Mouse (Mus musculus): ENCODE results near the gene Siah1a.

Siah1a gene

DNA sequence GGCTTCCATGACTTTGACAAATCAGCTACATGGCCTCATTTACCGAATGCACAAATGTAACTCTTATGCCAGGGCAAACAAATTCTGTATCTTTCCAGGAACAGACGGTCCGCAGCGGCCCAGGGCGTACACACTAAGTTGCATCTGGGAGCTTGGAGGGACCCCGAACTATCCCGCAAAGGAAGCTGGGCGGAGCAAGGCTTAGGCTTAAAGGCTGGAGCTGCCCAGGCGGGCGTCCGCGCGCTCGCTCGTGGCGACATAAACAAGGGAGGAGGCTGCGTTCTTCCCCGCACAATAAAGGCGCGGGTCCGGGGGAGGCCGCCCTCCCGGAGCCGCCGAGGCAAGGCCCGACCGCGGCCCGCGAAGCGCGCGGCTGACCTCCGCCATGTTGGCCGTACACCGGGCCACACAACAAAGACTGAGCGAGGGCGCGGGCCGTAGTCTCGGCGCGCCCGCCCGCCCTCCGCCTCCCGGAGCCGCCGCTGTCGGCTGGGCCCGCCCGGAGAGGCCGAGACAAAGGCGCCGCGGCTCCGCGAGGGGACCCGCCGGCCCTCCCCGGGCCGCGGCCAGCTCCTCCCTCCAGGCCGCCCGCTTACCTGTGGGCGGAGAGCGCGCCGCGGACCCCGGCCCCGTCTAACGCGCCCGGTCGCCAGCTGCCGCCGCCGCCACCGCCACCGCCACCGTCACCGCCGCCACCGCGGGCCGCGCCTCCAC, at the start of gene Siah1a, which contains the start of gene Gm10638:
Siah1a (minus strand) TSS at position 714 of the 714 bp plus-strand sequence.
Gm10638 (plus strand) TSS at position 479 of the 714 bp plus-strand sequence.
- DNase-seq (ENCODE audit: extremely low read depth, insufficient read length, low spot score) = peak; percentile 75

DNA sequence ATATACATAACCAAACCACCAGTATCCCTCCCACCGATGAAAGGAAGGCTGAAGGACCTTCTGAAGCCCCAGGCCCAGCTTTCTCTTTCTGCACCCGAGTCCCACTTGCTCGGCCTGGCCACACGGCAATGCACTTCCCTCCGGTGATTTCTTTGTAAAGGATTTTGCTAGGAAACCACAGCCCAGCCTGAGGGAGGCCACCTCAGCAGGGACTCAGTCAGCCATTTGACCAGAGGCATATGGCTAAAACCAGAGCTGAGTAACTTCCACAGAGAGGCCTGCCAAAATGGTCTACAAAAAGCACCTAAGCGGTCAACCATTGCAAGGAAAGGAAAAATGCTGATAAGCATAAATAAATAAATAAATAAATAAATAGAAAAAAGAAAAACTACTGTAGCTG, 49.0 kb upstream of the Siah1a start:
- no peak for DNase-seq (ENCODE audit: extremely low read depth, insufficient read length, low spot score)

DNA sequence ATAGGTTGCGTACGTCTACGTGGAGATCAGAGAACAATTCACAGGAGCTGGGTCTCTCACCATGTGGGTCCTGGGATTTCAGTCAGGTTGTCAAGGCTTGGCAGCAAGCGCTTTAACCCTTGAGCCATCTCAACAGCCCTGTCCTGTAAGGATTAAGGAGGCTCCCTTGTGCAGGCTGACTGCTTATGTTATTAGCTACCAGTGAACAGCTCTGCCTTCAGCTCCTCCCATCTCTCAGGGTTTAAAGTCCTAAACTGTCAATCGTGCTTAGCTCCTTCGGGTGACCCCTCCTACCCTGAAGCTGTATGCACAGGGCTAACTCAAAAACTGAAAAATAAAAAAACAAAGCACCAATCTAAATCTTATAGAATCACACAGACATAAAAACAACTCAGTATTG, 45.8 kb upstream of the Siah1a start:
- no peak for DNase-seq (ENCODE audit: extremely low read depth, insufficient read length, low spot score)

- no peak for DNase-seq (ENCODE audit: extremely low read depth, insufficient read length, low spot score)
Observed at GRCm38 (mm10) chr8:86789576-86789975, 43.8 kb upstream of the Siah1a start.

GRCm38 (mm10) chr8:86787891-86788420, 42.2 kb upstream of the Siah1a start:
- DNase-seq (ENCODE audit: extremely low read depth, insufficient read length, low spot score) = peak; percentile 56

- no peak for DNase-seq (ENCODE audit: extremely low read depth, insufficient read length, low spot score)
Observed at GRCm38 (mm10) chr8:86786498-86786897, 40.8 kb upstream of the Siah1a start.

DNA sequence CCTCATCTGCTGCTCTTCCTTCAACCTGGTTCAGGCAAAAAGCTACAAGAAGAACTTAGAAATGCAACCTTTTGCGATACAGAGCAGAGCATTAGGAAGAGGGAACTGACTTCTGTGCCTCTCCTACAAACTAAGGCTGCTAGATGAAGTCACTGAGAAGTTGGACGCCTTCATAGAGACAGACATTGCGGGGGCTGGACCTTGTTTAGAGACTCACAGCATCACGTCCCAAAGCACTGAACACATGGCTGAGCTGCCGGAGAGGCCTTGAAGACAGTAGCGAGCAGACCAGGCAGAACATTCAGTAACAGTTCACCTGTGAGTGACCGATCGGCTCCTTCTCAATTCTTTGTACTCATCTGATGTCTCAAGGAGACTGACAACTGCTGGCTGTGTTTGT, 35.4 kb upstream of the Siah1a start:
- no peak for DNase-seq (ENCODE audit: extremely low read depth, insufficient read length, low spot score)

- no peak for DNase-seq (ENCODE audit: extremely low read depth, insufficient read length, low spot score)
Observed at GRCm38 (mm10) chr8:86779207-86779606, 33.5 kb upstream of the Siah1a start.

- DNase-seq (ENCODE audit: extremely low read depth, insufficient read length, low spot score) = peak; percentile 66
Observed at GRCm38 (mm10) chr8:86769945-86770715, 24.4 kb upstream of the Siah1a start.

GRCm38 (mm10) chr8:86768499-86768898, 22.8 kb upstream of the Siah1a start:
- peak; percentile 61 for DNase-seq (ENCODE audit: extremely low read depth, insufficient read length, low spot score)

- DNase-seq (ENCODE audit: extremely low read depth, insufficient read length, low spot score) = no peak
Observed at GRCm38 (mm10) chr8:86766548-86767211, 20.9 kb upstream of the Siah1a start.

- no peak for DNase-seq (ENCODE audit: extremely low read depth, insufficient read length, low spot score)
Observed at GRCm38 (mm10) chr8:86765669-86766068, 19.9 kb upstream of the Siah1a start.

- no peak for DNase-seq (ENCODE audit: extremely low read depth, insufficient read length, low spot score)
Observed at GRCm38 (mm10) chr8:86765155-86765554, 19.4 kb upstream of the Siah1a start.

DNA sequence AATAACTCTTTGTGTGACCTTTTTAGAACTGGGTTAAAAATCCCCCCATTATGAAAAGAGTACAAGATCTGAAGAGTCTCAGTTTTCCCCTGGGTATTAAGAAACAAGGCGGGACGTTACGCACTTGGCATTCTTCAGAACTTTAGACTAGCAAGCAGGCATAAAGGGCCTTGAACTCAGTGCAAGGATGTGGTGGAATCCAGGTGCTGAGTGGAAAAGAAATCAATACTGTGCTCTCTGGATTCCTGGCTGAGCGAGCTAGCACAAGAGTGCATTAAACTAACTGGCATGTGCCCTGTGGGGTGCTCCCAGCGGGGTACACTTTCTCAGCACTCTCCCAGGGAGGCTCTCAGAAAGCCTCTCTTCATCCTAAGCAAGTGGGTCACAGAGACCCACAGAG, 17.1 kb upstream of the Siah1a start:
- DNase-seq (ENCODE audit: extremely low read depth, insufficient read length, low spot score) = no peak

- DNase-seq (ENCODE audit: extremely low read depth, insufficient read length, low spot score) = no peak
Observed at GRCm38 (mm10) chr8:86760746-86761145, 15.0 kb upstream of the Siah1a start.

- no peak for DNase-seq (ENCODE audit: extremely low read depth, insufficient read length, low spot score)
Observed at GRCm38 (mm10) chr8:86759090-86759491, 13.4 kb upstream of the Siah1a start.

DNA sequence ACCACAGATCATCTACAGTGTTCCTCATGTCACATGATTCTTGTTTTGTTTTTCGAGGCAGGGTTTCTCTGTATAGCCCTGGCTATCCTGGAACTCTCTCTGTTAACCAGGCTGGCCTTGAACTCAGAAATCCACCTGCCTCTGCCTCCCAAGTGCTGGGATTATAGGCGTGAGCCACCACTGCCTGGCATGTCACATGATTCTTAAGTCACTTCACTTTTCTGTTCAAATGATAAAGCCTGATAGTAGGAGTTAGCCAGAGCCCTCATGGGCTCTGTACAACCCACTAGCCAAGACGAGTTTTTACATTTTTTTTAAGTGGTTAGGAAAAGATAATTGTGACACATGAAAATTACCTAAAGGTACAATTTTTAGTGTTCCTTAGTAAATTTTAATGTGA, 12.9 kb upstream of the Siah1a start:
- DNase-seq (ENCODE audit: extremely low read depth, insufficient read length, low spot score) = no peak

- no peak for DNase-seq (ENCODE audit: extremely low read depth, insufficient read length, low spot score)
Observed at GRCm38 (mm10) chr8:86756948-86757733, 11.4 kb upstream of the Siah1a start.

DNA sequence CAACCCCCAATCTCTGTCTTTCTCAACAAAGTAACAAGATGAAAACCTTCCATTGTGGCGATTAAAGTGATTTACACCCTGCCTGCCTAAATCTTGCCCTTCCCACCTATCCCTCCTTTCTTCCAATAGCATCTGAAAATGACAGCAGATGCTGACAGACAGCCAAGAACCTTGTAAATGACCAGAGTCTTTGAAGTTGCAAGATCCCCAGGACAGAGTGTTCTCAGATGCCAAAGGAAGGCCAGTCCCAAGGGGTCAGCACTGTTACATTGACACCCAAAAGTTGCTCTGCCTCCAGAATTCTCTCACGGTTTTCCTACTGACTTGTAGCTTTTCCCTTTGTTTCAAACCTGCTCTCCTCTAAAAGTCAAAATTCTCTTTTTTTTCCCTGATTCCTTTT, 4.1 kb upstream of the Siah1a start:
- DNase-seq (ENCODE audit: extremely low read depth, insufficient read length, low spot score) = no peak

GRCm38 (mm10) chr8:86746511-86746910, 777 bp upstream of the Siah1a start:
- no peak for DNase-seq (ENCODE audit: extremely low read depth, insufficient read length, low spot score)

Measured in 3134 (cell line).